Mouse (Mus musculus) lung, postnatal 10 days (tissue): ENCODE data around the gene Sms.

Experiments
- DNase-seq: peaks from one replicate; pipeline ENCODE4 v3.0.0; 2021

Sms gene

GRCm38 (mm10) chrX:157491944-157492726 lies at the start of gene Sms:
TSS of gene Sms (minus strand) at chrX:157492287.
- DNase-seq: peak; percentile 56

GRCm38 (mm10) chrX:157506400-157506799 lies 14.3 kb upstream of the Sms start:
- no peak for DNase-seq

GRCm38 (mm10) chrX:157504506-157504905 lies 12.4 kb upstream of the Sms start:
- DNase-seq: no peak

DNA sequence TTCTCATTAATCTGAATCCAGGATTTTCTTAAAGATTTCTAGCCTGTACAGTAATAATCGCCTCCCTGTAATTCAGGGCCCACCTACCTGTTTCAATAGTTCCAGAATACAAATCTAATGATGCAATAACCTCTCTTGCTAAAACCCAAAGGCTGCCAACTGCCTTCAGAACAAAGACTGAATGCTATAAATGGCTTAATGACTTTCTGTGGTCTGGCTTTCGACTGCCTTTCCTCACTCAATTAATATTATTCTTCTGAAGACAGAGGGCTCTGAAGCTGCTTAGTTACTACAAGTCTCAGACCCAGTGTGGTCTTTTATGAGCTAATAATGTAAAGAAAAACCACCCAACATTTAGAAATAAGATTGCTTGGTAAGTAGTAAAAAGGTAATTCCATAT lies 9.8 kb upstream of the Sms start:
- DNase-seq: no peak

- DNase-seq: no peak
Measured at GRCm38 (mm10) chrX:157500004-157500403, 7.9 kb upstream of the Sms start.

- DNase-seq: no peak
Measured at GRCm38 (mm10) chrX:157493159-157493558, 1.1 kb upstream of the Sms start.

DNA sequence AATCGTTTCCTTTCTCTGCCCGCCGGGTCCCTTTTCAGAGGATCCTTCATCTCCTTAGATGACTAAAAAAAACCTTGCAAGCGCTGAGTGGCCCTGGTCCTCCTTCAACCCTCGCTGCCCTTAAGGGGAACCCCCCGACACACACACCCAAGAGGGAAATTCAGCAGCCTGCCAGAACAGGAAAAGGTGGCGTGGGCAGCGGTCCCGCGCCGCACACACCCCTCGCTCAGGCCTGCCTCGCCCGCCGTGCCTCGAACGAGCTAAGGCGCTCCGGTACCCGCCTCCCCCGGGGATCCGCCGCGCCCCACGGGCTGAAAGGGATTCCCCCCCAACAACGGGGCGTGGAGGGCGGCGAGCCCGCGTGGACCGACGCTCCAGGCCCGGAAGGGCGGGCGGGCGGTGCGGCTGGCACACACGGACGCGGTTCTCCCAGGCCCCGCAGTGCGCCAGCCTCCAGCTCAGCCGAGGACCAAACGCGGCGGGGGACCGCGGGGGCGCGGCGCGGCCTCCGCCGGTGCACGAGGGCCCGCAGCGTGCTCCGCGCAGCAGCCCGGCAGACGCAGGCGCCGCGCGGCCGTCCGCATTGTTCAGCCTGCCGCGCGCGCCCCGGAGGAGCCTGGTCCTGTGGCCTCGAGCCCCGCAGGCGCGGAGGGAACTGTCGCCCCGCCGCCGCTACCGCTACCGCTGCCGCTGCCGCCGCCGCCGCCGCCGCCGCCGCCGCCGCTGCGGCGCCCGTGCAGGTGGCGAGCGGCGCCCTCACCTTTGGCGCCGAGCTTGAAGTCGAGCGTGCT lies 747 bp downstream of the Sms start:
- peak; percentile 15 for DNase-seq

- DNase-seq: no peak
Measured at GRCm38 (mm10) chrX:157490769-157491144, 1.3 kb downstream of the Sms start.

- no peak for DNase-seq
Measured at GRCm38 (mm10) chrX:157489871-157490721, 2.0 kb downstream of the Sms start.

GRCm38 (mm10) chrX:157488831-157489230 lies 3.3 kb downstream of the Sms start:
- no peak for DNase-seq

GRCm38 (mm10) chrX:157486765-157487164 lies 5.3 kb downstream of the Sms start:
- peak; percentile 47 for DNase-seq

- DNase-seq: no peak
Measured at GRCm38 (mm10) chrX:157482842-157483241, 9.2 kb downstream of the Sms start.

- no peak for DNase-seq
Measured at GRCm38 (mm10) chrX:157481860-157482259, 10.2 kb downstream of the Sms start.

DNA sequence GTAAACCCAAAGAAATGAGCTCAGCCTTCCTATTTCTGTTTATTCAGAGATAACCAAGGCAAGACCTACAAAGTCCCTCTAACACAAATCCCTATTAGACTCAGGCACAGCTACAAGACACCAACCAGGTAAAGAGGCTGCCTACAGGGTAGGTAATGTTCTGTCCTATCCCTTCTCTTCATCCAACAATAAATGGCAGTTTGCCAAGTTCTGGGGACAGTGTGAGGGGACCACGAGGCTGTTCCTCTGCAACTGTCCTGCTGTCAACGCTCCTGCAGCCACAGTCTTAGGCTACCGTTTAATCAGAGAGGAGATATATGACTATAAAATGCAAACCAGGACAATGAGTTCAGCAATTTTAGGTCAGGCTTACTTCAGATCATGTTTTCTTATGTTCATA lies 14.8 kb downstream of the Sms start:
- DNase-seq: no peak

GRCm38 (mm10) chrX:157476153-157476810 lies 15.8 kb downstream of the Sms start:
- DNase-seq: no peak

DNA sequence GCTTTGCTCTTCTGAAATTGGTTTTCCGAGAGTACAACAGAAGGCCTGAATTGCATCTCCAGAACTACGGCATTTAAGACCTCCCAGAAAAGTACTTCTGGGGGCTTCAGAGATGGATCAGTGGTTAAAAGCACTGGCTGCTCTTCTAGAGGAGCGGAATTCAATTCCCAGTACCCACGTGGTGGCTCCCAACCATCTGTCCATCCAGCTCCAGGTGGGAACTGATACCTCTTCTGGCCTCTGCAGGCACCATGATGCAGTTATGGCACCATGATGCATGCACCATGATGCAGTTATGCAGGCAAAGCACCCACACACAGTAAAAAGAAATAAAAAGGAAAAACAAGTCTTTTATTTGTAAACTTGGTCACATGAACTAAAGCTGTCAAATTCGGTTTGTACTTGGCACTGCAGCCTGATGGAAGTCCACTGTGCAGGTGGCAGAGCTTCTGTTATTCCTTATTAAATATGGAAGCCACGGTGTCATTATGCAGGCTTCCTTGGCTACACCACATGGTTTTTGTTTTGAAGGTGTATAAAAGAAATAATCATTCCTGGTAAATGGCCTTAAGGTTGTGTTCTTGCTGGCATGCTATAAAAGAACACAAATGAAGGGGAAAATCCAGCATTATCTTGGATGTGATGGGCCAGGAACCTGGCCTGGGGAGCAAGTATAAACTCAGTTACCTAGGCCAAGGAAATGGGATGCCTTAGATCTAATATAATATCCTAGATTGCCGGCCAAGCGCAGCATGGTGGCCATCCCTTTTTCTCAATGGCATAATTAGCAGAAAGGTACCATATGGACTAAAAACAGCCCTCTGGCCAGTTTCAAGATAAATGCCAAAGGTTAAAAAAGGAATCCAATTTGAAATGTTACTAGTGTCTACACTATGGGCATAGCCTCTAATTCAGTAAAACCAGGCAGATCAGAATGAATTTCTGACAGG lies 20.1 kb downstream of the Sms start:
- no peak for DNase-seq

DNA sequence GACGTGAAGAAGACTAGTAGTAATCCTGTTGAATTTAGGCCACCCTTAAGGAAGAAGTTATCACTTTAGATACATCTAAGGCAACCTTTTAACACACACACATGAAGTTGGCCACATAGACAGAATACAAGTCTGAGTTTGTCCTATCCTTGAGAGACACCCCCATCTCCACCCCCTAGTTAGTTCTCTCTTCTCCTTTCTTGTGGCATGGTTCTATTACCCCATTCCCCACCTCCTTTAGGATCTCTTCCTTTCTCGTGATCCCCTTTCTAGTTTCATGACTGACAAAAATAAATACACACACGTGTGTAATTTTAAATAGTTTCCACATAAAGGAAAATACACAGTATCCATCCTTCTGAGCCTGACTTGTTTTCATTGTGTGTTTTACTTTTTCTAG lies 23.3 kb downstream of the Sms start:
- no peak for DNase-seq

DNA sequence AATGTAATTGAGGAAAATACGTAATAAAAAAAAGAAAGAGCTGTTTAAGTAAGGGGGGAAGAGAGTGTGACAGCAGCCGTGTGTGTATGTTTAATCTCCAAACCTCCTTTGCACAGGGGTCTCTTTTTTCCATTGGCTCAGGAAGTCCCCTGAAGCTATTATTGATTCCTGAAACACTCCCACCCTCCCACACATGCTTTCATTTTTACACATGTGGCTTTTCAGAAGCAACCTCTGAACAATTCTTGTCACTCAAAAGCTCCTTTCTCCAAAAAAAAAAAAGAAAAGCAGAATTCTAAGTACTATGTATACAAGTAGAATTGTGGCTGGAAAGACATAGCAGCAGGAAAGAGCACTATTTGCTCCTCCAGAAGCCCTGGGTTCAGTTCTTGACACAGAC lies 24.0 kb downstream of the Sms start:
- DNase-seq: no peak

DNA sequence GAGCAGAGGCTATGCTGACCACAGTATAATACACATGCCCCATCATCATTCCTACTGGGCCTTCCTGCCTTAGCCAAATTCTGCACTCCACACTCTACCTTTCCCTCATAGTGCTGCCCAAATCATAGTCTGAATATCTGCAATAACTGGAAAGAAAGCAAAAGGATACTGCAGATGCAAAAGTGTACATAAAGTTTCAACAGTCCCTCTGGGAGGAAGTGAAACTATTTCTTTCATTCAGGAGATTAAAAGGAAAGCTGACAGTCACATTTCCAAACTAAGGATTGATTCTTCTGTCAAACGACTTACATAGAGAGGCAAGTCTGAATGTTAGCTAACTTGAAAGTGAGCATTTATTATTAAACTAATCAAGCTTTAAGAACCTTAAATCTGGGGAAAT lies 26.1 kb downstream of the Sms start:
- no peak for DNase-seq

DNA sequence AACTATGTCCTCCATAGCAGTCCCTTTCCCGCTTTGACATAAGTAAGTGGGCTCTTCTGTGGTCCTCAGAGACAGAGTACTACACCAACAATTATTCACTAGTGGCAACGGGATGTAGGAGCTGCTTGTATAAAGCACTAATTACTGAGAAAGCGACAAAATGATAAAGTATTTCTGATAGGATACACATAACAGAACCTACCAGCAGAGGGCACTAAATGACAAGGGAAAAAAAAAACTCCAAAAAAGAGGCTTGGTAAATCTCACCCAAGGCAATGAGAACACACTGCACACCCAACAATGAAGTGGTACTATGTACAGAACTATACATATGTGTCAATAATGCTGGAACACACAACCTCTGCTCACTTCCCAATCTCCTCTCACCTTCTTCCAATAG lies 29.4 kb downstream of the Sms start:
- DNase-seq: peak; percentile 21

GRCm38 (mm10) chrX:157454430-157454829 lies 37.7 kb downstream of the Sms start:
- peak; percentile 59 for DNase-seq

- DNase-seq: no peak
Measured at GRCm38 (mm10) chrX:157449000-157449399, 43.1 kb downstream of the Sms start.
